Mouse (Mus musculus): ENCODE measurements around the gene St3gal6. TPM values are rescaled to one million over a fixed set of nuclear protein-coding genes. Genes with fewer than 3 reads are reported as not detected.

St3gal6 gene
- polyA plus RNA-seq, 1 experiment from 2014 or later: 17.7 TPM

DNA sequence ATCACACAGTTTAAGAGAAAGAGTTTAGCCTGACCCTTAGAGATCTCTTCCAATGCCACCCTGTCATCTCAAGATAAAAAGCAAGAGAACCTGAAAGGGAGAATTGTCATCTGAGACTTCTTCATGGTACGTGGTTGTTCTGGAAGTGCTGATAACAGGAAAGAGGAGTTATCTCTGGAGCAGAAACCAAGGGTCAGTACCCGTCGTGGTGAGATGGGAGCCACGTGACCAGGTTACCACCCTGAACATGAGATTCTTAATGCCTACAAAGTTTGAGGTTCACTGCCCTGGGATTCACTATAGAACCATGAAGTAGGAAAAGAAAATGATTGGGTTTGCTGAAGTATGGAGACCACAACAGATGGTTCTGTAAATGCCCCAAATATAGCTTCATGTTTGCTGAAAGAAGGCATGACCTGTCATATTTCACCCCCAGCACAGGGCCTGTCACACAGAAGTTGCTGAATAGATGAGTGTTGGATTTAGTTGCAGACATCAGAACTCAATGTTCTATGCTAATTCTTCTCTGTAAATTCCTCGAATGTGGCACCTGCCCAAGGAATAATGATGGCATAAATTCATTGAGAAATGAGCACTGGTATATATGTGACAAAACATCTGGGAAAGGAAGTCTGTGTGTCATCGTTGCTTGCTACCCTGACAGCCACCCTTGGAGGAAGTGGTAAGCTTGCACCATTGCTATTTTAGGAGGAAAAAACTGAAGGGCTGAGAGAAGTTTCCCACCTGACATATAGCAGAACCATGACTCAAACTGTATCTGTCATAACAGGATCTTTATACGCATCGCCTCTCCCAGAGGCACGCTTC, 25.9 kb downstream of the St3gal6 start:
- no peaks in the 10 kb centered on the region for H3K36me3 ChIP-seq (ENCODE audit: control insufficient read depth, insufficient read depth, low read length)
- H3K27me3 ChIP-seq (replicated peaks; ENCODE audit: control insufficient read depth, insufficient read depth, low read length): no peaks in the 10 kb centered on the region
- ATAC-seq: no peak
- H3K4me1 ChIP-seq (ENCODE audit: control insufficient read depth, insufficient read depth, low read depth, low read length): no peaks in the 10 kb centered on the region
- 82% methylated on average over 9 of the region's 9 CpGs for WGBS
- no peaks in the 10 kb centered on the region for H3K9me3 ChIP-seq (ENCODE audit: control insufficient read depth, low read length)
- no peak overlapping the region for H3K4me3 ChIP-seq (ENCODE audit: low read length)
- no peak overlapping the region for H3K27ac ChIP-seq (ENCODE audit: low read depth, low read length)
- no peak overlapping the region for H3K9ac ChIP-seq (ENCODE audit: low read depth, low read length)
- H3K4me2 ChIP-seq (ENCODE audit: low read length): no peak overlapping the region

DNA sequence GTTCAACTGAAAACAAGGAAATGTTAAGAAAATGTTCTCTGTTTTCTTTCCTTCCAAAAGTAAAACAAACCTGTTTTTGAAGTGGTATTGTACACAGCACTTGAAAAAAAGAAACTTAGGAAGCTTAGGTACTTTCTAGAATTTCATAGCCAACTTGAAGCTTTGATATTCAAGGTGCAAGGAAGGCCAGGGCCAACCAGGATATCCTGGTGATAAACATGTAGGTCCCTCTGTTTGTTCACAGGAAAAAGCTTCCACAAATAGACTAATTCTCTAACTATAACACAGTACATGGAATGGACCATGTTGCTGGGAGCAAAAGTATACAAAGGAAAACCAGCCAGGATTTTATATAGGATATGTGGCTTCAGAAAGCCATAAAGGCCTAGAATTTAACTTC, 27.3 kb downstream of the St3gal6 start:
- no peaks in the 10 kb centered on the region for H3K4me1 ChIP-seq (ENCODE audit: control insufficient read depth, insufficient read depth, low read depth, low read length)
- no peaks in the 10 kb centered on the region for H3K27me3 ChIP-seq (replicated peaks; ENCODE audit: control insufficient read depth, insufficient read depth, low read length)
- no peak overlapping the region for H3K4me2 ChIP-seq (ENCODE audit: low read length)
- ATAC-seq: no peak
- no peaks in the 10 kb centered on the region for H3K9me3 ChIP-seq (ENCODE audit: control insufficient read depth, low read length)
- no peak overlapping the region for H3K27ac ChIP-seq (ENCODE audit: low read depth, low read length)
- no peak overlapping the region for H3K9ac ChIP-seq (ENCODE audit: low read depth, low read length)
- no peaks in the 10 kb centered on the region for H3K36me3 ChIP-seq (ENCODE audit: control insufficient read depth, insufficient read depth, low read length)
- H3K4me3 ChIP-seq (ENCODE audit: low read length): no peak overlapping the region

DNA sequence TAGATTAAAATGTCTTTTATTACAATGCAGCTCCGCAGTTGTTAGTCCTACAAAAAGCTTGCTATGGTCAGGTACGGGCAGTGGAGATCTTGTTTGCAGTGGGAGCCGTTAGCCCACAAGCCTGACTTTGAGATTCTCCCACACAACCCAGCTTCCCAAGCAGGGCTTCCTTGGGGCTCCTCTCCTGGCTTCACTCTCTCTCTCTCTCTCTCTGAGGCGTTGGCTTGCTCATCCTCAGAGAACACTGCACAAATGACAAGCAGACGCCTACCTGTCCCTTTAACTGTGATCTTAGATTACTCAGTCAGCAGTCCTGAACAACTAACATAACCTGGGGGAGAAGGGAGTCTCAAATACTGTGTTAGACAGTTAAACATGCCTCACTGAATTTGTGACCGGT, 36.2 kb downstream of the St3gal6 start:
- Histone ChIP-seq H3K27ac (ENCODE audit: low read depth, low read length) (no peak overlapping the region), H3K9ac (ENCODE audit: low read depth, low read length) (no peak overlapping the region), H3K36me3 (ENCODE audit: control insufficient read depth, insufficient read depth, low read length) (no peaks in the 10 kb centered on the region), H3K4me1 (ENCODE audit: control insufficient read depth, insufficient read depth, low read depth, low read length) (no peaks in the 10 kb centered on the region), H3K27me3 (replicated peaks; ENCODE audit: control insufficient read depth, insufficient read depth, low read length) (no peaks in the 10 kb centered on the region), H3K4me2 (ENCODE audit: low read length) (no peak overlapping the region), H3K4me3 (ENCODE audit: low read length) (no peak overlapping the region), H3K9me3 (ENCODE audit: control insufficient read depth, low read length) (no peaks in the 10 kb centered on the region)
- WGBS: 88% methylated on average over 6 of the region's 6 CpGs
- ATAC-seq: no peak

DNA sequence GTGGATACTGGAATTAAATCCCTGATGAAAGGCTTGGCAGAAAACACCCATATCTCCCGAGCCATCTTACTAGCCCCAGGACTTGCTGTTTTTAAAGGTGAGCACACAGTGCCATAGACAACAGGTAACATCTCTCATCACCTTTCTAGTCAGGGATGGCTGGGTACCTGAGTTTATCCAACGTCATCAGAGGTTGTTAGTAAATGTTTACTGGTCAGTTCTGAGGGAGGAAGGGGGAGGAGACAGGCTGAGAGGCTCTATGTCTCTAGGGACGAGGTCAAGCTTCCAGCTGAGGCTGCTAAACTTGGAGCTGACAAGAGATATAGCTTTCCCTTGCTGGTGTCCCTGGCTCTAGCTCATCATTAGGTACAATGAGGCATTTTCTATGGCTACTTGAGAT, 41.7 kb downstream of the St3gal6 start:
- Histone ChIP-seq H3K36me3 (ENCODE audit: control insufficient read depth, insufficient read depth, low read length) (no peaks in the 10 kb centered on the region; the same call in 1 of the 2 replicates), H3K4me3 (ENCODE audit: low read length) (no peak overlapping the region), H3K27me3 (replicated peaks; ENCODE audit: control insufficient read depth, insufficient read depth, low read length) (no peaks in the 10 kb centered on the region), H3K9ac (ENCODE audit: low read depth, low read length) (no peak overlapping the region), H3K4me1 (ENCODE audit: control insufficient read depth, insufficient read depth, low read depth, low read length) (no peaks in the 10 kb centered on the region), H3K9me3 (ENCODE audit: control insufficient read depth, low read length) (no peaks in the 10 kb centered on the region), H3K4me2 (ENCODE audit: low read length) (no peak overlapping the region), H3K27ac (ENCODE audit: low read depth, low read length) (no peak overlapping the region)
- 64% methylated on average over 3 of the region's 3 CpGs for WGBS
- no peak for ATAC-seq

DNA sequence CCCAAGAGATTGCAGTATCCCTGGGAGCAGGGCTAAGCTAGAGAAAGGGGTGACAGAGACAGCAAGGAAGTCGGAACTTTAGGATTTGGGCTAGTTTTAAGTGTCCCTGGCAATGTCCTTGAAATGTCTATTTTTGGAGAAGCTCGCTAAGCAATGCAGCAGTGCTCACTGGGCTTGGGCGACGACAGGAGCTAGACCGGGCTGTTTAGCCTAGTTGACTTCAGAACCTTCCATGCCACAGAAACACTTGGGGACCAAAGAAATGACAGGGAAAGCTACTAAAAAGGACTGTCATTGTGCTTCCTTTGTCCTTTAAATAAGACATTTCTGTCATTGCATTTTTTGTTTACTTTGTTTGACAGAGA, 42.2 kb downstream of the St3gal6 start:
- H3K9ac ChIP-seq (ENCODE audit: low read depth, low read length): no peak overlapping the region
- H3K4me2 ChIP-seq (ENCODE audit: low read length): no peak overlapping the region
- H3K27me3 ChIP-seq (replicated peaks; ENCODE audit: control insufficient read depth, insufficient read depth, low read length): no peaks in the 10 kb centered on the region
- H3K36me3 ChIP-seq (ENCODE audit: control insufficient read depth, insufficient read depth, low read length): no peaks in the 10 kb centered on the region; the same call in 1 of the 2 replicates
- WGBS: 87% methylated on average over 5 of the region's 5 CpGs
- no peaks in the 10 kb centered on the region for H3K4me1 ChIP-seq (ENCODE audit: control insufficient read depth, insufficient read depth, low read depth, low read length)
- no peak overlapping the region for H3K4me3 ChIP-seq (ENCODE audit: low read length)
- ATAC-seq: no peak
- H3K9me3 ChIP-seq (ENCODE audit: control insufficient read depth, low read length): no peaks in the 10 kb centered on the region
- H3K27ac ChIP-seq (ENCODE audit: low read depth, low read length): no peak overlapping the region

DNA sequence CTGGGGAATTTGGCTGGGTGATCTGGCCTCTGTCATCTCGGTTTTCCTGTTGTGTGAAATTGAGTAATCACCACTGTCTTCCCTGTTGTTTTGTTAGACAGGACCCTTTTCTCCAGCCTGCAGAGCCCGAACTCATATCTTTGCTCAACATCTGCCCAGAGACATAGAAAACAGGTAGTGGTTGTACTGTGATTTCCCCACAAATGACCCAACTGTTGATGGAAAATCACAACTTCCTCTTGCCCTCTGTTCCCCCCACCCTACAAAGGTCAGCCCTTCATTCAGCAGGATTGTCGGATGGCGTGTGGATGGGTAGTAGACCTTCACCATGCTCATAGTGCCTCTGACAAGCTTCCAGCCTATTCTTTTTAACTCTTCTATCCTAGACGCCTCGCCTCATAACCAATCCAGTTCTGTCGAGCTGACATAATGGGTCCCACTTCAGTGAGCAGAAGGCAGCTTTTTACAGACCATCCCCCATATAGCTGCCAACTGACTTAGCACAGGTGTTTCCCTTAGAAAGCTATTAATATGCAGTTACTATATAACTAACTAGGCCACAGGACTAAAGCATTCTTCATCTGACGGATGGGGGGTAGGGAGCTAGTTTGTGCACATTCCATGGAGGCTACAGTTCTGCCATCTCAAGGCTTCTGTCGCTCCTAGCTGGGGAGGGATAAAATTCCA, 42.7 kb downstream of the St3gal6 start:
- no peak overlapping the region for H3K4me2 ChIP-seq (ENCODE audit: low read length)
- no peaks in the 10 kb centered on the region for H3K9me3 ChIP-seq (ENCODE audit: control insufficient read depth, low read length)
- no peak overlapping the region for H3K9ac ChIP-seq (ENCODE audit: low read depth, low read length)
- no peaks in the 10 kb centered on the region; the same call in 1 of the 2 replicates for H3K36me3 ChIP-seq (ENCODE audit: control insufficient read depth, insufficient read depth, low read length)
- peak; percentile 50; the same call in 1 of the 2 replicates for ATAC-seq
- H3K4me3 ChIP-seq (ENCODE audit: low read length): no peak overlapping the region
- no peaks in the 10 kb centered on the region for H3K27me3 ChIP-seq (replicated peaks; ENCODE audit: control insufficient read depth, insufficient read depth, low read length)
- WGBS: 82% methylated on average over 9 of the region's 9 CpGs
- H3K4me1 ChIP-seq (ENCODE audit: control insufficient read depth, insufficient read depth, low read depth, low read length): no peaks in the 10 kb centered on the region
- no peak overlapping the region for H3K27ac ChIP-seq (ENCODE audit: low read depth, low read length)

DNA sequence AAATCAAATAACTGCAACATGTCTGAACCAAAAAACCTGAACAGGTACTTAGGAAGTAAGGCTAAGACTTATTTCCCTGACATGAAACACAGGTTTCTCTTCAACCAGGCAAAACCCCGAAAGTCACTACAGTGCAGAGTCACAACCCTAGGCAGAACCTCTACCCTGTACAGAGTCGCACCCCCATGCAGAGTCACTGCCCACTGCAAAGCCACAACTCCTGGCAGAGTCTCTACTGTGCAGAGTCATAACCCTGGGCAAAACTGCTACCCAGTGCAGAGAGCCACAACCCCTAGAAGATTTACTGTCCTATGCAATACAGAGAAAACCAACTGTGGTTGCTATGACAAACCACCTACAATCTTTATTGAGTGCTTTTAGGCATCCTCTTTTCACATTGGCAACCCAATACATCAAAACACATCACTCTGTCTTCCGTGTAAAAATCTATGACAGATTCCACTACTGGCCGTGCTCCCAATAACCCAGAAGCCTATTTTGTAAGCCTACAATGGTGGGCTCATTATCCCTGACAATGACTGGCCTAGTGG, 44.1 kb downstream of the St3gal6 start:
- Histone ChIP-seq H3K9ac (ENCODE audit: low read depth, low read length) (no peak overlapping the region), H3K27ac (ENCODE audit: low read depth, low read length) (no peak overlapping the region), H3K4me1 (ENCODE audit: control insufficient read depth, insufficient read depth, low read depth, low read length) (no peaks in the 10 kb centered on the region), H3K4me3 (ENCODE audit: low read length) (no peak overlapping the region), H3K27me3 (replicated peaks; ENCODE audit: control insufficient read depth, insufficient read depth, low read length) (no peaks in the 10 kb centered on the region), H3K4me2 (ENCODE audit: low read length) (no peak overlapping the region), H3K9me3 (ENCODE audit: control insufficient read depth, low read length) (no peaks in the 10 kb centered on the region), H3K36me3 (ENCODE audit: control insufficient read depth, insufficient read depth, low read length) (no peaks in the 10 kb centered on the region; the same call in 1 of the 2 replicates)
- 89% methylated on average over 4 of the region's 4 CpGs for WGBS
- no peak for ATAC-seq

DNA sequence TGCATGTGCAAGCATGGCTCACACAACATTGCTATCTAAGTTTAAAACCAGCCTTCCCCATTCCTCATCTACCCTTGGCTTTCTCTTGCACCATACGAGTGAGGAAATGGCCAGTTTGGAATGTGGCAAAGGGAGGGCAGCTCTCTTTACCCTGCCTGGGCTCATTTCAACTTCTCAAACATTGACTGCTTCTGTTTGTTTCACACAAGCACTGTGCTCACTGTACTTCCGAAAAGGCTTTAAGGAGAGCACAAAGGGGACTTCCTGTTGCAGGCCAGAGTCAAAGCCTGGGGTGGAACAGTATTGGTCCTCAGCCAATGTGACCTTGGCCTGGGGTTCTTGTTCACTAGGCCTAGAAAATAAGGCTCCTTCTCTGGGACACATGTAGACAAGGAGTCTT, 47.7 kb downstream of the St3gal6 start:
- no peak overlapping the region for H3K4me2 ChIP-seq (ENCODE audit: low read length)
- peak; percentile 66 for ATAC-seq
- no peak overlapping the region for H3K9ac ChIP-seq (ENCODE audit: low read depth, low read length)
- no peaks in the 10 kb centered on the region for H3K9me3 ChIP-seq (ENCODE audit: control insufficient read depth, low read length)
- H3K4me3 ChIP-seq (ENCODE audit: low read length): no peak overlapping the region
- H3K27me3 ChIP-seq (replicated peaks; ENCODE audit: control insufficient read depth, insufficient read depth, low read length): no peaks in the 10 kb centered on the region
- 70% methylated on average over 2 of the region's 2 CpGs for WGBS
- peaks cover 4% of the 10 kb centered on the region for H3K36me3 ChIP-seq (ENCODE audit: control insufficient read depth, insufficient read depth, low read length)
- no peak overlapping the region for H3K27ac ChIP-seq (ENCODE audit: low read depth, low read length)
- H3K4me1 ChIP-seq (ENCODE audit: control insufficient read depth, insufficient read depth, low read depth, low read length): no peaks in the 10 kb centered on the region

DNA sequence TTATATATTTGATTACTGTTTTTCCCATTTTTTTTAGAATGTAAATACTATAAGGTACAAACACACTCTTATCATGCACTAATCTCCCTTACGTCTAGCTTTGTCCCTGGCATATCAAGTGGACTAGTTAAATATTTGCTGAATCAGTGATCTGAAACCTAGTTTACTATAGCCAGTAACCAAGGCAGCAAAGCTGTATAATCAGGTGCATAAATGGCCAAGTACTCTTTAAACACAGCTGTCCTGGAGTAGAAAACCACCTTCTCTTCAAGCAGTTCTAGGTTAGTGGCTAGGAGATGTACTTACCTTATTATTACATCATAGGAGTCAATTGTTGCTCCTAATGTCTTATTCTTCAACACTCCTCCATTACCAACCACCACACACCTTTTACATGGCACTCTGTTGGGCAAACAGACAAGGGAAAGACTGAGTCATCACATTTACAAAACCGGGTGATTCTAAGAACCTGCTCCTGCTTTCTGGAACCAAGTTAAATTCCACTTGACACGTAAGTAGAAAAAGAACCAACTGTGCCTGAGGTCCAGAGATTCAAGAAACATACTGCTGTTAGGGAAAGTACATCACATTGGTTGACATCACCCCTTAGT, 48.4 kb downstream of the St3gal6 start:
- H3K4me1 ChIP-seq (ENCODE audit: control insufficient read depth, insufficient read depth, low read depth, low read length): no peaks in the 10 kb centered on the region
- no peak overlapping the region for H3K4me3 ChIP-seq (ENCODE audit: low read length)
- no peak overlapping the region for H3K4me2 ChIP-seq (ENCODE audit: low read length)
- 87% methylated on average over 3 of the region's 3 CpGs for WGBS
- peaks cover 4% of the 10 kb centered on the region for H3K36me3 ChIP-seq (ENCODE audit: control insufficient read depth, insufficient read depth, low read length)
- no peak overlapping the region for H3K27ac ChIP-seq (ENCODE audit: low read depth, low read length)
- H3K27me3 ChIP-seq (replicated peaks; ENCODE audit: control insufficient read depth, insufficient read depth, low read length): no peaks in the 10 kb centered on the region
- no peak for ATAC-seq
- H3K9me3 ChIP-seq (ENCODE audit: control insufficient read depth, low read length): no peaks in the 10 kb centered on the region
- H3K9ac ChIP-seq (ENCODE audit: low read depth, low read length): no peak overlapping the region

Data from hindbrain, embryonic 16.5 days (tissue).